Mouse (Mus musculus): ENCODE measurements around the gene Tekt4.

Gene Tekt4

GRCm38 (mm10) chr17:25474330-25475077 is 20.1 kb downstream of the Tekt4 start:
- DNase-seq (ENCODE audit: low spot score in 2 of 2), result peak; percentile 72 to 75

- DNase-seq (ENCODE audit: low spot score in 2 of 2), result peak; percentile 73 to 75
Measured at GRCm38 (mm10) chr17:25475946-25476744, 21.7 kb downstream of the Tekt4 start.

- DNase-seq (ENCODE audit: low spot score in 2 of 2), result no peak
Measured at GRCm38 (mm10) chr17:25480152-25480551, 25.7 kb downstream of the Tekt4 start.

GRCm38 (mm10) chr17:25480820-25481219 is 26.4 kb downstream of the Tekt4 start:
- no peak for DNase-seq (ENCODE audit: low spot score in 2 of 2)

- peak in 1 of 2 experiments; percentile 14 for DNase-seq (ENCODE audit: low spot score in 2 of 2)
Measured at GRCm38 (mm10) chr17:25482092-25482491, 27.7 kb downstream of the Tekt4 start.

- DNase-seq (ENCODE audit: low spot score in 2 of 2), result no peak
Measured at GRCm38 (mm10) chr17:25497013-25497412, 42.6 kb downstream of the Tekt4 start, which contains the start of gene Sstr5. Gene Sstr5 (minus strand): TSS chr17:25497288.

- DNase-seq (ENCODE audit: low spot score in 2 of 2), result no peak
Measured at GRCm38 (mm10) chr17:25502599-25502998, 48.2 kb downstream of the Tekt4 start.

GRCm38 (mm10) chr17:25507799-25508198 is 53.4 kb downstream of the Tekt4 start:
- DNase-seq (ENCODE audit: low spot score in 2 of 2), result peak; percentile 77 to 82

GRCm38 (mm10) chr17:25508860-25509577 is 54.6 kb downstream of the Tekt4 start:
- DNase-seq (ENCODE audit: low spot score in 2 of 2), result peak; percentile 87

- DNase-seq (ENCODE audit: low spot score in 2 of 2), result no peak
Measured at GRCm38 (mm10) chr17:25510074-25510830, 55.8 kb downstream of the Tekt4 start.

GRCm38 (mm10) chr17:25511876-25512275 is 57.5 kb downstream of the Tekt4 start:
- DNase-seq (ENCODE audit: low spot score in 2 of 2), result no peak

GRCm38 (mm10) chr17:25514055-25514454 is 59.6 kb downstream of the Tekt4 start:
- DNase-seq (ENCODE audit: low spot score in 2 of 2), result no peak

GRCm38 (mm10) chr17:25516315-25516714 is 61.9 kb downstream of the Tekt4 start:
- DNase-seq (ENCODE audit: low spot score in 2 of 2), result no peak

- DNase-seq (ENCODE audit: low spot score in 2 of 2), result peak; percentile 18 to 22
Measured at GRCm38 (mm10) chr17:25518144-25518543, 63.7 kb downstream of the Tekt4 start.

GRCm38 (mm10) chr17:25519511-25519910 is 65.1 kb downstream of the Tekt4 start:
- no peak for DNase-seq (ENCODE audit: low spot score in 2 of 2)

- no peak for DNase-seq (ENCODE audit: low spot score in 2 of 2)
Measured at GRCm38 (mm10) chr17:25520492-25520891, 66.1 kb downstream of the Tekt4 start.

- DNase-seq (ENCODE audit: low spot score in 2 of 2), result no peak
Measured at GRCm38 (mm10) chr17:25522080-25522479, 67.7 kb downstream of the Tekt4 start.

Measured in right cerebral cortex, adult 2 months (tissue).